Mouse (Mus musculus): ENCODE measurements at regions not wholly inside any gene's neighbourhood (a gene's known extent, or its start where the extent isn't known, plus 50 kb on each side); places are given as distances from the start of the nearest gene placed in this dataset.

DNA sequence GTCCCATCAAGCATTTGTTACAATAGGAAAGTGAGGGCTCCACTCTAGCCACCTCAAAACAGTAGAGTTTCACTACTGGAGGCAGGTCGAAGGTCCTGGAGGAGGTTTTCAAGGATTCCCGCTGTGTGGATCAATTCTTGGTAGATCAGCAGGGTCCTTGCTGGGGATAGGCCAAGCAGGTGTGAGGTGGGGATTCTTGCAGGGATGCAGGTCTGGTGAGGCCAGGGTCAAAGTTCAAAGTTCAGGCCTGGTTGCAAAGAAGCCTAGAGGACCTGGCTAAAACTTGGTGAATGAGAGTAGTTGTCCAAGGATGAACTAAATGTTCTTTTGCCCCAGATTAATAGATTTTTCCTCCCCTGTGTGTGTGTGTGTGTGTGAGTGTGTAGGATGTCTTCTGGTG, 70.9 kb upstream of the Sulf2 start:
- DNase-seq: no peak

DNA sequence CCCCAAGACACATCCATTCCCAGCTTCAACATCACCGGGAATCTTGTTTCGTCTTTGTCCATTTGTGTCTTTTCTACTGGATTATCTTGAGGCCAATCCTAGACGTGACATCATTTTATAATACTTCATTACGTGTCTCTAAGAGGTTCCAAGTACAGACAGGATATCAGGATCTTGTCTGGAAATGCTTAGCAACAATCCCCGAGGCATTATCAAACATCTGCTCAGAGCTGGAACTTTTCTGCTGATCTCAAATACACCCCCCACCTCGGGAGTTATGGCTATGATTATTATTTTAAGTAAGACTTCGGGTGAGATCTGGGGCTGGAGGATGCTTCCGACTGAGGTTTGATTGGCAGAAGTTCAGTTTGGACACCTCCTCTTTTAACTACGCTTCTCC, 69.9 kb upstream of the Sulf2 start:
- DNase-seq: no peak

DNA sequence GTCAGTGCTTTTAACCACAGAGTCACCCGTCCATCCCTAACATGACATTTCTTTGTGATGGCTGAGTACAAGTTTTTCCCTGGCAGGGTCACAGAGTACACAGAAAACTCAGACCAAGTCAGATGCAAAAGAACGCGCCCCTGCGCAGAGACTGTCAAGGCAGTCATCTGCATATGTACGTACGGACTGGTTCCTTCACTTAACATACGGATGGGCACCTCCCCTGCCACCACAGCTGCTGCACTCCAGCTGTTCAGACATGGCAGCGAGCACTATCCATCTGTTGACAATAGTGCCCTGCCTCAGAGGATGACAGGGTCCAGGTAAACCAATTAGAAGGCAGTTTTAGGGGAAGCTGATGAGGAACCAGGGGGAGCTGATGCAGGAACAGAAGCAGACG, 63.3 kb upstream of the Sulf2 start:
- no peak for DNase-seq

DNA sequence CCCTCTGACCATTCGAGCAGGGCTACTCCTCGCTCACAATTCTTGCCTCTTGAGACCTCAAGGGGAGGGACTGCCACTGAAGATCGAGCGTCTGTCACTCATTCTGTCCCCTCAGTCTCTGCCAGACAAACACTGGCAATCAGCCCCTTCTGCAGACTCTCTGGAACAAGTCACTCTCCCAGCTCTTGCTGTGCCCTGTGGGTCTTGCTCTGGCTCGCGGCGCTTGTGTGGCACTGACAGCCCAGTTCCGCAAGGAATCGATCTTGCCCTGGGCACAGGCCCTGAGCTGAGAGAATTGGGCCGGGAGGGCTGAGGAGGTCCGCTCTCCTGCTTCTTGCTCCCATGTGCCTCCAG, 61.0 kb upstream of the Sulf2 start:
- no peak for DNase-seq

DNA sequence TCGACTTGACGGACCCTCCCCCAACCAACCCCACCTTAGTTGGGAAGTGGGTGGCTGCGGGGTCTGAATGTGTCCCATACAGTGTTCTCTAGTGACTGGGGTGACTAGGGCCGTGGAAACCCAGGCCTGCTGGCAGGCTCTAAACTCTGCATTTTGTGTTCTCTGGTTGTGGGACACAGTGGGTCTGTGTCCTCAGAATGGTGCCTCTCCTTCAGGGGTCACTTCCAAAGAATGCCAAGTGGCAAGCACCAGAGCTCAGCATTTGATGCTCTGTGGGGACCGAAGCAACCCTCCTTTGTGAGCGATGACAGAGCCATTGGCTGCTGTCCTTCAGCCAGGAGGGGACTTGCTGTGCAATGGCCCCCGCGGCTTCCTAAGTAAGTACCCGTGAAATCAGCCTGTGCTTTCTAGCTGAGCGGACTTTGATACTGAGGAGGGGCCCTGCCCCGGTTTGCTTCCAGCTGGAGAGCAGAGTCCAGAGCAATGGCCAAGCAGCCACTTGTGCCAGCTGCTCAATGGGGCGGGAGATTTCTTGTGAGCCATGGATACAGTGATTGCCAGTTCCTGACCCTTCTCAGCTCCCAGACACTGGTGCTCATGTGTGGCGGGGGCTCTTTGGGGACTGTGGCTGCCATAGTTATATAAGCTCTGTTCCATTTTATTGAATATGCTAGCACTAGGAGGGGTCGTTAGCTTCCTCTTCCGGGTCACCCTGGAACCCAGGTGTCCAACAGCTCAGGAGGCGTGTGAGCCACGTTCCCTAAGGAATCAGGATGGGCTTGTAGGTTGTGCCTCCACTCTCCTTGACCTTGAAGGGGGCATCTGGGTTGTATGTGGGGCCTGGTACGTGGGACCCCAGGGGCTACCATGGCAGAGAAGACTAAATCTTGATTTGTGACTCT, 60.4 kb upstream of the Sulf2 start:
- peak; percentile 29 for DNase-seq

DNA sequence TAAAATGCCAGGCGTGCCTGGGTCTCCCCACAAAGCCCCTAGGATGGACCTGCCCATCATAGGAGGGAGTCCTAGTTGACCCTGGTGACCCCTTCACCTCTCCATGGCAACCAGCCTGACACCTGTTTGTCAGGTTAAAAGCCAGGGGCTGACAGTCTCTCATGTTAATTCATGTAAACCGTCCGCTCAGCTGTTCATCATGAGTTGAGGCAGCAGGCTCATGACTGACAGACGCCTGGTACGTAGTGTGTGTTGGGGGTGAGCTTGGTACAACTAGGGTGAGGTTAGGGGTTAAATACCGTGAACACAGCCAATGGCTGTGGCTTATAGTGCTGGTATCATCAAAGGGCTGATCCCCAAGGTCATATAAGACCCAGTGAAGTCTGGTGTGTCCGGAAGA, 59.7 kb upstream of the Sulf2 start:
- DNase-seq: no peak

DNA sequence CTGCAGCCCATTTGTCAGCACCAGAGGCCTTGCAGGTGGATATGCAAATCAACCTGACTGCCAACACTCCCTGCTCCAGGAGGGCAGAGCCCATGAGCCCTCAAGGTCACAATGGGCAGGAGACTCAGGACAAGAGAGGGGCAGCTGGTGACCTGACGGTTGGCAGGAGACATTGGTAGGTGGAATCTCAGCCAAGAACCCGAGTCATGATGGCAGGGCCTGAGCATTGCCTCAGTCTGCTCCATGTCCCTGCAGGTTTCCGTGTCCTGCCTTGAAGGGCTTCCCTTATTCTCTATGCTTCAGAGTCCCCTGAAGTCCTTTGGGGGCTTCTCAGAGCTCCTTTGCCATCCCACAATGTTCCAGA, 51.7 kb upstream of the Sulf2 start:
- DNase-seq: peak; percentile 16

DNA sequence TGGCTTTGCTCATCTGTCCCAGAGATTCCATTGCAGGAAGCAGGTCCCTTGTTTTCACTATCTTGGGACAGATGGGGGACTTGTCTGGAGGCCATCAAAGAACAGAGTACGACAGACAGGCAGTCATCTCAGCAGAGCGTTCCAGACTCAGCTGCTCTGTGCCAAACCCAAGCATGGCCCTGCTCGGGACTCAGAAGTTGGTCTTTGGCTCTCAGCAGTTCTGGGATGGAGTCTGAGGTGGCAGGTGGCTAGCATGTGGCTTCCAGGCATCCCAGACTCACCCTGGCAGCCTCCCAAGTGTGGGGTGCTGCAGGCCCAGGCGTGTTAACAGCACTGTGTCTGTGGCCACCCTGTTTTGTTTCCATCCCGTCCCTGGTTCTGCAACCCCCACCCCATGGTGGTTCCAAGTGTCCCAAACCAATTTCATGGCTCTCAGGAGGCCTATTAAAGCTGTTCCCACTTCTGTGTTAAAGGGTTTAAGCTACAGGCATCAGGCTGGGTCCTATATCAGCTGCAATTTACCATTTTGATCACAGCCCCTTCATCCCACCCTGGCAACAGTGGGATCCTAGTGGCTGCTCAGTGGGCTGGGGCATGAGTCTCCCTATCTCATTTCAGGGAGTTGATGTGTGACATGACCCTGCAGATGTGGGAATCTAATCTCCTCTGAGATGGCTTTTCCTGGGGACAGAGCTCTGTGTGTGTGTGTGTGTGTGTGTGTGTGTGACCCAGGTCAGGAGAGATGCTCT, 51.1 kb upstream of the Sulf2 start:
- DNase-seq: peak; percentile 31
